Mouse (Mus musculus) gonadal fat pad, adult 2 months (tissue): ENCODE data around the gene Sult6b2. TPM values are rescaled to one million over a fixed set of nuclear protein-coding genes. Genes with fewer than 3 reads are reported as not detected.

Experiments
- DNase-seq: peaks from one replicate; pipeline ENCODE4 v3.0.0-alpha.2; 2012; ENCODE audit warnings: low read depth
- polyA plus RNA-seq: library from polyadenylated mRNA; depleted of rRNA; stranded (reverse); fragments of >200 nt; gene quantifications from 2 replicates; pipeline ENCODE4 v1.2.3, GENCODE M21; 2012; rRNA removed

The Sult6b2 gene
- polyA plus RNA-seq, 1 experiment = not detected

GRCm38 (mm10) chr6:142738225-142738624 is 66.1 kb downstream of the Sult6b2 start:
- DNase-seq = no peak

- DNase-seq = no peak
Observed at GRCm38 (mm10) chr6:142735302-142736005, 68.8 kb downstream of the Sult6b2 start.

Other genes starting within 250 kb of the Sult6b2 start
- gene Kcnj8, start 232.9 kb downstream of the Sult6b2 start, polyA plus RNA-seq = 16.9 and 22.6 TPM in 2 replicates
- gene Abcc9, start 102.2 kb downstream of the Sult6b2 start, polyA plus RNA-seq = 7.2 and 9.4 TPM in 2 replicates
- gene Cmas, start 47.8 kb downstream of the Sult6b2 start, polyA plus RNA-seq = 16.1 and 16.9 TPM in 2 replicates
- 0.04 and 0.08 TPM in 2 replicates for gene St8sia1, start 159.9 kb upstream of the Sult6b2 start, polyA plus RNA-seq